Mouse (Mus musculus) CH12.LX (cell line): Measurements from ENCODE around the gene Dnah12.

Experiments used
- CTCF ChIP-seq, 2 experiments: IDR thresholded peaks in 1 of 2; conservative IDR thresholded peaks in 1 of 2; 2 replicates each; pipeline ENCODE4 v1.5.1; 2011 to 2012; ENCODE audit warnings: low read depth in 2 of 2, low read length in 2 of 2, improper control_type of control experiment in 1 of 2, inconsistent platforms in 1 of 2, mild to moderate bottlenecking in 1 of 2, moderate library complexity in 1 of 2
- EP300 ChIP-seq: IDR thresholded peaks from 2 replicates; pipeline ENCODE4 v1.6.1; 2011; ENCODE audit warnings: low read length, improper control_type of control experiment
- HCFC1 ChIP-seq: IDR thresholded peaks from 2 replicates; pipeline ENCODE4 v1.6.1; 2012; ENCODE audit warnings: low read depth, mild to moderate bottlenecking, inconsistent platforms, low read length, improper control_type of control experiment
- JUND ChIP-seq: conservative IDR thresholded peaks from 2 replicates; pipeline ENCODE4 v1.6.1; 2011; ENCODE audit warnings: low read depth, low read length, improper control_type of control experiment
- MAZ ChIP-seq: IDR thresholded peaks from 2 replicates; pipeline ENCODE4 v1.6.1; 2012; ENCODE audit warnings: low read depth, mild to moderate bottlenecking, inconsistent platforms, low read length, improper control_type of control experiment, moderate library complexity
- NELFE ChIP-seq: IDR thresholded peaks from 2 replicates; pipeline ENCODE4 v1.6.1; 2011; ENCODE audit warnings: low read depth, low read length, improper control_type of control experiment
- POLR2A ChIP-seq: IDR thresholded peaks from 2 replicates; pipeline ENCODE4 v1.6.1; 2011; ENCODE audit warnings: low read depth, mild to moderate bottlenecking, improper control_type of control experiment, low read length
- RAD21 ChIP-seq: IDR thresholded peaks from 2 replicates; pipeline ENCODE4 v1.6.1; 2011; ENCODE audit warnings: low read depth, mild to moderate bottlenecking, low read length, improper control_type of control experiment, moderate library complexity
- TCF12 ChIP-seq: IDR thresholded peaks from 2 replicates; pipeline ENCODE4 v1.6.1; 2014; ENCODE audit warnings: low read depth, mild to moderate bottlenecking, inconsistent platforms, low read length, improper control_type of control experiment
- USF1 ChIP-seq: IDR thresholded peaks from 2 replicates; pipeline ENCODE4 v1.6.1; 2014; ENCODE audit warnings: low read depth, mild to moderate bottlenecking, inconsistent platforms, low read length, improper control_type of control experiment
- ZC3H11A ChIP-seq: IDR thresholded peaks from 2 replicates; pipeline ENCODE4 v1.6.1; 2012; ENCODE audit warnings: low read depth, mild to moderate bottlenecking, inconsistent platforms, low read length, improper control_type of control experiment

GRCm38 (mm10) chr14:26658178-26658577, 34.9 kb upstream of the Dnah12 start:
- TF ChIP-seq CTCF (conservative IDR thresholded peaks at IDR 0.05 in 1 of 2, IDR thresholded peaks at IDR 0.05 in 1 of 2; ENCODE audit: low read depth in 2 of 2, low read length in 2 of 2), result no peak
- no peak for TF ChIP-seq USF1
- no peak for TF ChIP-seq POLR2A
- TF ChIP-seq TCF12, result no peak
- no peak for TF ChIP-seq MAZ
- no peak for TF ChIP-seq NELFE
- TF ChIP-seq RAD21, result no peak
- TF ChIP-seq EP300, result no peak
- TF ChIP-seq JUND, result no peak
- no peak for TF ChIP-seq HCFC1
- no peak for TF ChIP-seq ZC3H11A
